Mouse (Mus musculus): ENCODE data around the gene Dnajb13.

Dnajb13 gene

GRCm38 (mm10) chr7:100487301-100487700, 27.5 kb downstream of the Dnajb13 start:
- 75% methylated on average over 2 of the region's 2 CpGs for WGBS

- 37% methylated on average over 5 of the region's 5 CpGs for WGBS
Measured at GRCm38 (mm10) chr7:100484493-100484892, 30.3 kb downstream of the Dnajb13 start.

- 83% methylated on average over 2 of the region's 2 CpGs for WGBS
Measured at GRCm38 (mm10) chr7:100482046-100482445, 32.7 kb downstream of the Dnajb13 start.

- WGBS: 90% methylated on average over 17 of the region's 17 CpGs
Measured at GRCm38 (mm10) chr7:100480175-100480574, 34.6 kb downstream of the Dnajb13 start.

- WGBS: 69% methylated on average over 15 of the region's 15 CpGs
Measured at GRCm38 (mm10) chr7:100479823-100480164, 35.0 kb downstream of the Dnajb13 start.

GRCm38 (mm10) chr7:100479100-100479822, 35.5 kb downstream of the Dnajb13 start:
- whole genome bisulfite sequencing: 88% methylated on average over 20 of the region's 20 CpGs

- WGBS: 63% methylated on average over 1 of the region's 1 CpGs
Measured at GRCm38 (mm10) chr7:100474680-100475079, 40.1 kb downstream of the Dnajb13 start.

GRCm38 (mm10) chr7:100473846-100474454, 40.8 kb downstream of the Dnajb13 start:
- WGBS: 87% methylated on average over 9 of the region's 9 CpGs

- 85% methylated on average over 6 of the region's 6 CpGs for WGBS
Measured at GRCm38 (mm10) chr7:100472777-100473176, 42.0 kb downstream of the Dnajb13 start, which contains the start of gene Ucp3. Ucp3 (plus strand) TSS chr7:100472990.

GRCm38 (mm10) chr7:100471407-100471797, 43.4 kb downstream of the Dnajb13 start:
- 86% methylated on average over 1 of the region's 1 CpGs for WGBS

GRCm38 (mm10) chr7:100470796-100471406, 43.9 kb downstream of the Dnajb13 start:
- WGBS: 96% methylated on average over 11 of the region's 11 CpGs

- 100% methylated on average over 1 of the region's 1 CpGs for WGBS
Measured at GRCm38 (mm10) chr7:100469502-100469901, 45.3 kb downstream of the Dnajb13 start.

GRCm38 (mm10) chr7:100468761-100469160, 46.0 kb downstream of the Dnajb13 start:
- 96% methylated on average over 6 of the region's 6 CpGs for WGBS

- WGBS: 94% methylated on average over 11 of the region's 11 CpGs
Measured at GRCm38 (mm10) chr7:100466781-100467510, 47.8 kb downstream of the Dnajb13 start.

- 44% methylated on average over 5 of the region's 5 CpGs for WGBS
Measured at GRCm38 (mm10) chr7:100465656-100466309, 49.0 kb downstream of the Dnajb13 start.

- WGBS: 62% methylated on average over 4 of the region's 4 CpGs
Measured at GRCm38 (mm10) chr7:100465248-100465647, 49.5 kb downstream of the Dnajb13 start.

- WGBS: 98% methylated on average over 7 of the region's 7 CpGs
Measured at GRCm38 (mm10) chr7:100464248-100464647, 50.5 kb downstream of the Dnajb13 start.

- 91% methylated on average over 10 of the region's 10 CpGs for WGBS
Measured at GRCm38 (mm10) chr7:100463757-100464156, 51.0 kb downstream of the Dnajb13 start.

- WGBS: 90% methylated on average over 9 of the region's 9 CpGs
Measured at GRCm38 (mm10) chr7:100463194-100463593, 51.6 kb downstream of the Dnajb13 start.

- 25% methylated on average over 6 of the region's 6 CpGs for WGBS
Measured at GRCm38 (mm10) chr7:100461621-100462151, 53.1 kb downstream of the Dnajb13 start.

GRCm38 (mm10) chr7:100459862-100460261, 54.9 kb downstream of the Dnajb13 start:
- WGBS: 83% methylated on average over 3 of the region's 3 CpGs
